Mouse (Mus musculus): ENCODE results near the gene Tgtp1. TPM values are rescaled to one million over a fixed set of nuclear protein-coding genes. Genes with fewer than 3 reads are reported as not detected.

Gene Tgtp1
- total and polyA plus RNA-seq, 2 experiments from 2014 or later = 0.25 TPM; not detected in 1

Other genes starting within 250 kb of the Tgtp1 start
- gene Rack1, start 193.8 kb downstream of the Tgtp1 start, total RNA-seq (2014; rRNA removed; ENCODE audit: low replicate concordance) = 1,323 and 1,324 TPM in 2 replicates
- gene Rack1, start 193.8 kb downstream of the Tgtp1 start, polyA plus RNA-seq (2015; fragmentation: Nextera tagmentation; extraction: Ambion mirVana) = 292 and 307 TPM in 2 replicates
- gene Trim41, start 176.8 kb downstream of the Tgtp1 start, total RNA-seq (2014; rRNA removed; ENCODE audit: low replicate concordance) = 22.7 and 39.6 TPM in 2 replicates
- gene Trim41, start 176.8 kb downstream of the Tgtp1 start, polyA plus RNA-seq (2015; fragmentation: Nextera tagmentation; extraction: Ambion mirVana) = 2.7 and 2.9 TPM in 2 replicates
- 1.1 and 5.3 TPM in 2 replicates for gene Trim7, start 168.0 kb downstream of the Tgtp1 start, total RNA-seq (2014; rRNA removed; ENCODE audit: low replicate concordance)
- 1.3 and 1.9 TPM in 2 replicates for gene Trim7, start 168.0 kb downstream of the Tgtp1 start, polyA plus RNA-seq (2015; fragmentation: Nextera tagmentation; extraction: Ambion mirVana)
- gene Gm12184, start 167.5 kb downstream of the Tgtp1 start, total RNA-seq (2014; rRNA removed; ENCODE audit: low replicate concordance) = 1.8 and 27.8 TPM in 2 replicates
- gene Gm12184, start 167.5 kb downstream of the Tgtp1 start, polyA plus RNA-seq (2015; fragmentation: Nextera tagmentation; extraction: Ambion mirVana) = 1.8 and 2.7 TPM in 2 replicates
- gene Irgm1, start 122.5 kb downstream of the Tgtp1 start, total RNA-seq (2014; rRNA removed; ENCODE audit: low replicate concordance) = 23.0 and 34.7 TPM in 2 replicates
- gene Irgm1, start 122.5 kb downstream of the Tgtp1 start, polyA plus RNA-seq (2015; fragmentation: Nextera tagmentation; extraction: Ambion mirVana) = 13.8 and 15.0 TPM in 2 replicates
- 0.08 and 0.92 TPM in 2 replicates for gene Gm5431, start 92.0 kb downstream of the Tgtp1 start, total RNA-seq (2014; rRNA removed; ENCODE audit: low replicate concordance)
- gene Gm5431, start 92.0 kb downstream of the Tgtp1 start, polyA plus RNA-seq (2015; fragmentation: Nextera tagmentation; extraction: Ambion mirVana) = 0.11 and 0.12 TPM in 2 replicates
- gene Psme2b, start 48.0 kb downstream of the Tgtp1 start, total RNA-seq (2014; rRNA removed; ENCODE audit: low replicate concordance) = 0.42 and 0.93 TPM in 2 replicates
- 2.6 and 3.5 TPM in 2 replicates for gene Psme2b, start 48.0 kb downstream of the Tgtp1 start, polyA plus RNA-seq (2015; fragmentation: Nextera tagmentation; extraction: Ambion mirVana)
- 1.7 TPM in 1 of 2 replicates, not detected in the other for gene Olfr56, start 15.3 kb downstream of the Tgtp1 start, total RNA-seq (2014; rRNA removed; ENCODE audit: low replicate concordance)
- 0.05 TPM in 1 of 2 replicates, not detected in the other for gene Olfr56, start 15.3 kb downstream of the Tgtp1 start, polyA plus RNA-seq (2015; fragmentation: Nextera tagmentation; extraction: Ambion mirVana)
- gene 9930111J21Rik1, start 14.8 kb downstream of the Tgtp1 start, total RNA-seq (2014; rRNA removed; ENCODE audit: low replicate concordance) = 2.5 and 4.9 TPM in 2 replicates
- gene 9930111J21Rik1, start 14.8 kb downstream of the Tgtp1 start, polyA plus RNA-seq (2015; fragmentation: Nextera tagmentation; extraction: Ambion mirVana) = 0.49 and 0.52 TPM in 2 replicates
- not detected in 2 replicates for gene Gm12185, start 1.9 kb downstream of the Tgtp1 start, total RNA-seq (2014; rRNA removed; ENCODE audit: low replicate concordance)
- 0.03 TPM in 1 of 2 replicates, not detected in the other for gene Gm12185, start 1.9 kb downstream of the Tgtp1 start, polyA plus RNA-seq (2015; fragmentation: Nextera tagmentation; extraction: Ambion mirVana)
- 2.7 and 8.2 TPM in 2 replicates for gene 9930111J21Rik2, start 57.1 kb upstream of the Tgtp1 start, total RNA-seq (2014; rRNA removed; ENCODE audit: low replicate concordance)
- 1.1 and 1.2 TPM in 2 replicates for gene 9930111J21Rik2, start 57.1 kb upstream of the Tgtp1 start, polyA plus RNA-seq (2015; fragmentation: Nextera tagmentation; extraction: Ambion mirVana)
- 0.08 TPM in 1 of 2 replicates, not detected in the other for gene Tgtp2, start 70.0 kb upstream of the Tgtp1 start, total RNA-seq (2014; rRNA removed; ENCODE audit: low replicate concordance)
- gene Tgtp2, start 70.0 kb upstream of the Tgtp1 start, polyA plus RNA-seq (2015; fragmentation: Nextera tagmentation; extraction: Ambion mirVana) = 0.36 and 0.54 TPM in 2 replicates
- 2.0 and 2.1 TPM in 2 replicates for gene Ifi47, start 82.4 kb upstream of the Tgtp1 start, total RNA-seq (2014; rRNA removed; ENCODE audit: low replicate concordance)
- 1.4 and 1.8 TPM in 2 replicates for gene Ifi47, start 82.4 kb upstream of the Tgtp1 start, polyA plus RNA-seq (2015; fragmentation: Nextera tagmentation; extraction: Ambion mirVana)
- 20.3 TPM in 1 of 2 replicates, not detected in the other for gene Olfr1396, start 120.7 kb upstream of the Tgtp1 start, total RNA-seq (2014; rRNA removed; ENCODE audit: low replicate concordance)
- 0.45 and 0.59 TPM in 2 replicates for gene Olfr1396, start 120.7 kb upstream of the Tgtp1 start, polyA plus RNA-seq (2015; fragmentation: Nextera tagmentation; extraction: Ambion mirVana)
- not detected in 2 replicates for gene Olfr1395, start 148.1 kb upstream of the Tgtp1 start, total RNA-seq (2014; rRNA removed; ENCODE audit: low replicate concordance)
- gene Olfr1395, start 148.1 kb upstream of the Tgtp1 start, polyA plus RNA-seq (2015; fragmentation: Nextera tagmentation; extraction: Ambion mirVana) = not detected in 2 replicates
- not detected in 2 replicates for gene Olfr1394, start 160.2 kb upstream of the Tgtp1 start, total RNA-seq (2014; rRNA removed; ENCODE audit: low replicate concordance)
- not detected in 2 replicates for gene Olfr1394, start 160.2 kb upstream of the Tgtp1 start, polyA plus RNA-seq (2015; fragmentation: Nextera tagmentation; extraction: Ambion mirVana)
- 14.5 and 33.4 TPM in 2 replicates for gene Btnl9, start 193.0 kb upstream of the Tgtp1 start, total RNA-seq (2014; rRNA removed; ENCODE audit: low replicate concordance)
- gene Btnl9, start 193.0 kb upstream of the Tgtp1 start, polyA plus RNA-seq (2015; fragmentation: Nextera tagmentation; extraction: Ambion mirVana) = 11.2 and 12.2 TPM in 2 replicates
- gene Zfp62, start 209.1 kb upstream of the Tgtp1 start, total RNA-seq (2014; rRNA removed; ENCODE audit: low replicate concordance) = 7.4 and 22.9 TPM in 2 replicates
- 19.0 and 20.4 TPM in 2 replicates for gene Zfp62, start 209.1 kb upstream of the Tgtp1 start, polyA plus RNA-seq (2015; fragmentation: Nextera tagmentation; extraction: Ambion mirVana)